Mouse (Mus musculus) heart, adult 2 months (tissue): Measurements from ENCODE around the gene Pdxdc1.

Experiments
- CTCF ChIP-seq: fragments of 200-600 bp; IDR thresholded peaks from 2 replicates; pipeline ENCODE4 v1.8.1; 2022; ENCODE audit warnings: antibody characterized with exemption, mild to moderate bottlenecking, moderate library complexity
- EP300 ChIP-seq: fragments of 200-500 bp; IDR thresholded peaks from 2 replicates; pipeline ENCODE4 v1.6.1; 2011; ENCODE audit warnings: low read depth, low read length, control low read depth; ENCODE audit not compliant: insufficient read depth

- TF ChIP-seq EP300 (no peak), CTCF (no peak)
These were observed 8.8 kb downstream of the Pdxdc1 start for GRCm38 (mm10) chr16:13894097-13894496.
